Mouse (Mus musculus) lung, embryonic 16.5 days (tissue): ENCODE results near the gene Pik3r1. TPM values are rescaled to one million over a fixed set of nuclear protein-coding genes. Genes with fewer than 3 reads are reported as not detected.
A peak's percentile ranks its signal among the peaks of the same experiment; 100 is the strongest.

Experiments
- ATAC-seq: fragments of 200-750 bp; cut with Nextera tagmentation; 2 replicates; pipeline ENCODE4 v1.8.0; 2017; ENCODE audit warnings: low read depth, mild to moderate bottlenecking, moderate library complexity
- H3K27ac ChIP-seq: fragments of 300-500 bp; sonication (generic); 2 replicates; pipeline ENCODE4 v1.5.1; 2014; ENCODE audit warnings: mild to moderate bottlenecking, control low read depth, low read length
- H3K27me3 ChIP-seq: fragments of 300-500 bp; sonication (generic); 2 replicates; pipeline ENCODE4 v1.6.1; 2014; ENCODE audit warnings: low read depth, low read length, mixed read lengths; ENCODE audit not compliant: control insufficient read depth, insufficient read depth
- H3K36me3 ChIP-seq: fragments of 300-500 bp; sonication (generic); 2 replicates; pipeline ENCODE4 v1.6.1; 2014; ENCODE audit warnings: low read length; ENCODE audit not compliant: control insufficient read depth, insufficient read depth
- H3K4me1 ChIP-seq: fragments of 300-500 bp; sonication (generic); replicated peaks from 2 replicates; pipeline ENCODE4 v1.6.1; 2014; ENCODE audit warnings: low read length, mixed read lengths; ENCODE audit not compliant: control insufficient read depth, insufficient read depth
- H3K4me2 ChIP-seq: fragments of 300-500 bp; sonication (generic); 2 replicates; pipeline ENCODE4 v1.6.1; 2014; ENCODE audit warnings: low read depth, low read length, control low read depth
- H3K4me3 ChIP-seq: fragments of 300-500 bp; sonication (generic); 2 replicates; pipeline ENCODE4 v1.5.1; 2014; ENCODE audit warnings: mild to moderate bottlenecking, low read length, control low read depth
- H3K9ac ChIP-seq: fragments of 300-500 bp; sonication (generic); 2 replicates; pipeline ENCODE4 v1.6.1; 2014; ENCODE audit warnings: low read length, control low read depth
- H3K9me3 ChIP-seq: fragments of 300-500 bp; sonication (generic); 2 replicates; pipeline ENCODE4 v1.6.1; 2016; ENCODE audit warnings: low read length; ENCODE audit not compliant: control insufficient read depth
- WGBS: fragments of 180-500 bp; shearing (Covaris S2); extraction: QIAGEN DNeasy Blood & Tissue Kit; methylation state at CpG from one replicate; pipeline ENCODE4 v1.1.7; 2014; 5-methylcytosine and 5-hydroxymethylcytosine counted together
- polyA plus RNA-seq: library from polyadenylated mRNA; unstranded; fragments of >200 nt; fragmentation: Nextera tagmentation; extraction: Ambion mirVana; gene quantifications from 2 replicates; pipeline ENCODE4 v1.2.1, GENCODE M21; 2015

Gene Pik3r1
- polyA plus RNA-seq, 1 experiment from 2014 or later: 28.5 TPM

GRCm38 (mm10) chr13:101690911-101691655 lies 76.9 kb downstream of the Pik3r1 start:
- H3K4me2 ChIP-seq: no peak overlapping the region
- peaks cover 22% of the 10 kb centered on the region for H3K36me3 ChIP-seq
- peak overlapping the region; percentile 43; the same call in 1 of the 2 replicates for H3K9ac ChIP-seq
- no peak for ATAC-seq
- no peaks in the 10 kb centered on the region for H3K9me3 ChIP-seq
- no peaks in the 10 kb centered on the region for H3K27me3 ChIP-seq
- 71% methylated on average over 10 of the region's 10 CpGs for WGBS
- H3K4me1 ChIP-seq: peaks cover 27% of the 10 kb centered on the region
- H3K27ac ChIP-seq: no peak overlapping the region
- no peak overlapping the region for H3K4me3 ChIP-seq

- Histone ChIP-seq H3K9ac (no peak overlapping the region), H3K4me1 (peaks cover 24% of the 10 kb centered on the region), H3K4me2 (no peak overlapping the region), H3K4me3 (no peak overlapping the region), H3K27me3 (no peaks in the 10 kb centered on the region), H3K9me3 (no peaks in the 10 kb centered on the region), H3K36me3 (peaks cover 29% of the 10 kb centered on the region), H3K27ac (no peak overlapping the region)
- ATAC-seq: no peak
- 38% methylated on average over 6 of the region's 6 CpGs for WGBS
These were observed 77.8 kb downstream of the Pik3r1 start for GRCm38 (mm10) chr13:101690167-101690566.

- ATAC-seq: no peak
- Histone ChIP-seq H3K9me3 (no peaks in the 10 kb centered on the region), H3K27ac (no peak overlapping the region), H3K4me3 (no peak overlapping the region), H3K4me2 (no peak overlapping the region), H3K27me3 (no peaks in the 10 kb centered on the region), H3K36me3 (peaks cover 43% of the 10 kb centered on the region), H3K4me1 (peaks cover 6% of the 10 kb centered on the region; the same call in 1 of the 2 replicates), H3K9ac (no peak overlapping the region)
- 93% methylated on average over 13 of the region's 13 CpGs for WGBS
These were observed 81.8 kb downstream of the Pik3r1 start for GRCm38 (mm10) chr13:101686256-101686655.

GRCm38 (mm10) chr13:101684706-101685105 lies 83.3 kb downstream of the Pik3r1 start:
- Histone ChIP-seq H3K9ac (no peak overlapping the region), H3K4me1 (no peaks in the 10 kb centered on the region), H3K36me3 (peaks cover 43% of the 10 kb centered on the region), H3K27ac (no peak overlapping the region), H3K9me3 (no peaks in the 10 kb centered on the region), H3K27me3 (no peaks in the 10 kb centered on the region), H3K4me3 (no peak overlapping the region), H3K4me2 (no peak overlapping the region)
- ATAC-seq: no peak
- WGBS: 89% methylated on average over 14 of the region's 14 CpGs

- Histone ChIP-seq H3K4me2 (no peak overlapping the region), H3K4me1 (no peaks in the 10 kb centered on the region), H3K27me3 (no peaks in the 10 kb centered on the region), H3K9ac (no peak overlapping the region), H3K9me3 (no peaks in the 10 kb centered on the region), H3K36me3 (peaks cover 34% of the 10 kb centered on the region), H3K27ac (no peak overlapping the region), H3K4me3 (no peak overlapping the region)
- ATAC-seq: no peak
- WGBS: 77% methylated on average over 4 of the region's 4 CpGs
These were observed 85.6 kb downstream of the Pik3r1 start for GRCm38 (mm10) chr13:101682378-101682777.

GRCm38 (mm10) chr13:101680083-101680482 lies 87.9 kb downstream of the Pik3r1 start:
- no peak overlapping the region for H3K4me2 ChIP-seq
- H3K27me3 ChIP-seq: no peaks in the 10 kb centered on the region
- H3K4me1 ChIP-seq: no peaks in the 10 kb centered on the region
- no peak for ATAC-seq
- H3K9me3 ChIP-seq: no peaks in the 10 kb centered on the region
- no peak overlapping the region for H3K9ac ChIP-seq
- no peak overlapping the region for H3K27ac ChIP-seq
- H3K4me3 ChIP-seq: no peak overlapping the region
- H3K36me3 ChIP-seq: peaks cover 13% of the 10 kb centered on the region
- 74% methylated on average over 1 of the region's 1 CpGs for WGBS

GRCm38 (mm10) chr13:101678984-101679383 lies 89.0 kb downstream of the Pik3r1 start:
- WGBS: 89% methylated on average over 1 of the region's 1 CpGs
- no peaks in the 10 kb centered on the region for H3K27me3 ChIP-seq
- H3K4me3 ChIP-seq: no peak overlapping the region
- no peaks in the 10 kb centered on the region for H3K4me1 ChIP-seq
- H3K27ac ChIP-seq: no peak overlapping the region
- H3K36me3 ChIP-seq: peaks cover 3% of the 10 kb centered on the region; the same call in 1 of the 2 replicates
- no peak for ATAC-seq
- no peak overlapping the region for H3K4me2 ChIP-seq
- H3K9ac ChIP-seq: no peak overlapping the region
- no peaks in the 10 kb centered on the region for H3K9me3 ChIP-seq

- no peak for ATAC-seq
- WGBS: 82% methylated on average over 4 of the region's 4 CpGs
These were observed 90.0 kb downstream of the Pik3r1 start for GRCm38 (mm10) chr13:101678036-101678435.

GRCm38 (mm10) chr13:101673876-101674275 lies 94.1 kb downstream of the Pik3r1 start:
- Histone ChIP-seq H3K4me2 (no peak overlapping the region), H3K4me3 (no peak overlapping the region), H3K36me3 (no peaks in the 10 kb centered on the region), H3K4me1 (no peaks in the 10 kb centered on the region), H3K9ac (no peak overlapping the region), H3K9me3 (no peaks in the 10 kb centered on the region), H3K27me3 (no peaks in the 10 kb centered on the region), H3K27ac (no peak overlapping the region)
- WGBS: 78% methylated on average over 3 of the region's 3 CpGs
- no peak for ATAC-seq

More at GRCm38 (mm10) chr13:101678036-101678435, 90.0 kb downstream of the Pik3r1 start:
- Histone ChIP-seq H3K4me1 (no peaks in the 10 kb centered on the region), H3K27ac (no peak overlapping the region), H3K9me3 (no peaks in the 10 kb centered on the region), H3K27me3 (no peaks in the 10 kb centered on the region), H3K4me3 (no peak overlapping the region), H3K4me2 (no peak overlapping the region), H3K36me3 (no peaks in the 10 kb centered on the region; the same call in 1 of the 2 replicates), H3K9ac (no peak overlapping the region)
